Mouse (Mus musculus): Measurements from ENCODE around the gene Jph4.

Gene Jph4

GRCm38 (mm10) chr14:55118852-55119251 lies 2.1 kb upstream of the Jph4 start:
- peak; percentile 97 for DNase-seq (ENCODE audit: low read depth, low spot score)

GRCm38 (mm10) chr14:55115846-55116245 lies 889 bp downstream of the Jph4 start:
- peak; percentile 65 for DNase-seq (ENCODE audit: low read depth, low spot score)

- DNase-seq (ENCODE audit: low read depth, low spot score): peak; percentile 92
These were observed 1.7 kb downstream of the Jph4 start for GRCm38 (mm10) chr14:55114759-55115701.

GRCm38 (mm10) chr14:55113975-55114645 lies 2.6 kb downstream of the Jph4 start:
- peak; percentile 91 for DNase-seq (ENCODE audit: low read depth, low spot score)

- DNase-seq (ENCODE audit: low read depth, low spot score): peak; percentile 14
These were observed 3.3 kb downstream of the Jph4 start for GRCm38 (mm10) chr14:55113351-55113974.

GRCm38 (mm10) chr14:55111720-55112119 lies 5.0 kb downstream of the Jph4 start:
- DNase-seq (ENCODE audit: low read depth, low spot score): peak; percentile 92

- DNase-seq (ENCODE audit: low read depth, low spot score): peak; percentile 20
These were observed 6.7 kb downstream of the Jph4 start for GRCm38 (mm10) chr14:55110076-55110475.

GRCm38 (mm10) chr14:55109048-55109873 lies 7.5 kb downstream of the Jph4 start:
- DNase-seq (ENCODE audit: low read depth, low spot score): peak; percentile 16

GRCm38 (mm10) chr14:55108202-55108870 lies 8.4 kb downstream of the Jph4 start:
- peak; percentile 99 for DNase-seq (ENCODE audit: low read depth, low spot score)

- DNase-seq (ENCODE audit: low read depth, low spot score): no peak
These were observed 9.7 kb downstream of the Jph4 start for GRCm38 (mm10) chr14:55106990-55107389.

- DNase-seq (ENCODE audit: low read depth, low spot score): peak; percentile 95
These were observed 10.6 kb downstream of the Jph4 start, which contains the start of gene Ap1g2 for GRCm38 (mm10) chr14:55105836-55106809. TSS of gene Ap1g2 (minus strand) at chr14:55106593.

- no peak for DNase-seq (ENCODE audit: low read depth, low spot score)
These were observed 11.3 kb downstream of the Jph4 start for GRCm38 (mm10) chr14:55105386-55105785.

GRCm38 (mm10) chr14:55104365-55104764 lies 12.4 kb downstream of the Jph4 start:
- no peak for DNase-seq (ENCODE audit: low read depth, low spot score)

- DNase-seq (ENCODE audit: low read depth, low spot score): no peak
These were observed 14.4 kb downstream of the Jph4 start for GRCm38 (mm10) chr14:55102253-55102785.

- peak; percentile 87 for DNase-seq (ENCODE audit: low read depth, low spot score)
These were observed 15.1 kb downstream of the Jph4 start for GRCm38 (mm10) chr14:55101592-55101991.

GRCm38 (mm10) chr14:55098067-55098466 lies 18.7 kb downstream of the Jph4 start:
- peak; percentile 68 for DNase-seq (ENCODE audit: low read depth, low spot score)

- DNase-seq (ENCODE audit: low read depth, low spot score): no peak
These were observed 19.1 kb downstream of the Jph4 start for GRCm38 (mm10) chr14:55097646-55098045.

- no peak for DNase-seq (ENCODE audit: low read depth, low spot score)
These were observed 20.1 kb downstream of the Jph4 start for GRCm38 (mm10) chr14:55096573-55097087.

GRCm38 (mm10) chr14:55095671-55096070 lies 21.1 kb downstream of the Jph4 start:
- no peak for DNase-seq (ENCODE audit: low read depth, low spot score)
